Mouse (Mus musculus): ENCODE measurements around the gene Slc38a10.

GRCm38 (mm10) chr11:120175948-120176347 is 24.8 kb upstream of the Slc38a10 start:
- TF ChIP-seq EP300 (optimal IDR thresholded peaks at IDR 0.05) (no peak), CTCF (IDR thresholded peaks at IDR 0.05; ENCODE audit: low read depth) (no peak)

All from stomach, postnatal 0 days (tissue).